Mouse (Mus musculus) megakaryocyte-erythroid progenitor cell, adult 5-6 weeks (primary cell): ENCODE data around the gene AF067061. TPM values are rescaled to one million over a fixed set of nuclear protein-coding genes. Genes with fewer than 3 reads are reported as not detected.
A peak's percentile ranks its signal among the peaks of the same experiment; 100 is the strongest.
"Not testable (repeated sequence)": the region's sequence is repeated elsewhere in the genome, so short reads cannot be mapped to it uniquely, and the experiment has no call there.

Source experiments
- ATAC-seq: replicated peaks from 2 replicates; pipeline ENCODE4 v1.8.0; 2016; ENCODE audit warnings: mild to moderate bottlenecking, inconsistent platforms; ENCODE audit not compliant: severe bottlenecking, poor library complexity, low FRiP score, low TSS enrichment
- total RNA-seq, 2 experiments: library from RNA; stranded (forward) in 1 of 2; stranded (reverse) in 1 of 2; fragments of 200-1000, 215-1000 nt in 1 of 2; fragments of >200 nt in 1 of 2; fragmentation: Nextera tagmentation in 1 of 2; gene quantifications; 2 replicates each; pipeline ENCODE4 v1.2.3; 2014 to 2017

AF067061 gene
- total RNA-seq (2014; fragmentation: Nextera tagmentation) (not detected in 2 replicates), total RNA-seq (2017) (not detected in 2 replicates)

GRCm38 (mm10) chr13:120262870-120263269 lies at the start of gene AF067061:
TSS of gene AF067061 (plus strand) at chr13:120263114.
- not testable (repeated sequence) for ATAC-seq

DNA sequence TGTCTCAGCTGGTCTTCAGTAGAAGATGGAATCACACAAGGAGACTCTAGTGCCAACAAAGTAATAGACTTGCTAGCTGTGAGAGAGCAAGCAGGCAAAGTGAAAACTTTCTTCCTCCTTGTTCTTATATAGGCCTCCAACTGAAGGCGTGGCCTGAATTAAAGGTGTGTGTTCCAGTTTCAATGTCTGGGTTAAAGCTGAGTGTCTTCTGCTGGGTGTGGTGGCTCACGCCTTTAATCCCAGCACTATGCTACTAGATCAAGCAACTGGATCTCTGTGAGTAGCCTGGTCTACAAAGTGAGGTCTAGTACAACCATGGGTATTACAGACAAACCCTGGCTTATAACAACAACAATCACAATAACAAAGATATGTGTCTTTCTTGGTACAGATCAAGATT lies 47.1 kb upstream of the AF067061 start, which contains the start of gene Gm21762:
Gene Gm21762, minus strand, starts transcription at position 101 of the 400 bp plus-strand sequence.
- ATAC-seq = not testable (repeated sequence)

DNA sequence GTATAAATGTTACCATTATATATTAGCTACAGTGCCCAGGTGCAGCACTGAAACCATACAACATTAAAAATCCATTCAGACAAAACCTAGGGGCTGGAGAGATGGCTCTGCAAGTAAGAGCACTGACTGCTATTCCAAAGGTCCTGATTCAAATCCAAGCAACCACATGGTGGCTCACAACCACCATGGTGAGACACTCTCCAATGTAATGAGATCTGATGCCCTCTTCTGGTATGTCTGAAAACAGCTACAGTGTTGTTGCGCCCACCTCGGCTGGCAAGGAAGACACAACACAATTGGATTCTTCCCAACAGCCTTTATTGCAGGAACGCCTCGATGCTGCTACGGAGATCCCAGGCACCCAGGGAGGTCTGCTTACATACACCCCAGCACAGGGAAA lies 42.0 kb upstream of the AF067061 start:
- ATAC-seq = not testable (repeated sequence)

- ATAC-seq = peak; percentile 89
Measured at GRCm38 (mm10) chr13:120223012-120223659, 39.8 kb upstream of the AF067061 start.

GRCm38 (mm10) chr13:120231798-120232197 lies 31.1 kb upstream of the AF067061 start:
- ATAC-seq = peak; percentile 79

DNA sequence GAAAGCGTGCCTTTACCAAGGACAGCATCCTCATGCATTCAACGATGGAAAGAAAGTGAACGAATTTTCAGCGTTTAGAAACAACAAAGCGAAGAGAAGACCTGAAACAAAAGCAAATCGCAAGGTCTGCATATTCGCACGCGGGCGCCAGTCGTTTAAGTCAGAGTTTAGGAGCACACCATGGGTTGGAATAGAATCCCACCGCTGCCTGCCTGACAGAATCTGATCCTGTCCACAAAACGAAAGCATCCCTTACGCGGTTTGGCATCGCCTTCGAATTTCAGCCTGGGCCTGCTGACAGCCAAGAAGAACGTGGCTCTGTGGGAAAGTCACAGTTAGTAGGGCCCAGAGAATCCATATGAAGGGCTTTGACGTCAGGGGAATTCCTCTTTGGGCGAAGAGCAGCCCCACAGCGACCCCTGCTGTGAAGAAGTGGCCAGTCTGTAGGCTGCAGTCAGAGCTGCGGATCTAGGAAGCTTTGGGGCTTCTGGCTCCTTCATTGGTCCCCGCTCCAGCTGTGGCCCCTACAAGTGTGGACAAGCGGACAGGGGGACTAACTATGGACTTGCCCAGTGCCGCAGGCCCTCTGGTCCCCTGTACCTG lies 30.4 kb upstream of the AF067061 start:
- peak; percentile 78 for ATAC-seq

- ATAC-seq = not testable (repeated sequence)
Measured at GRCm38 (mm10) chr13:120238811-120239210, 24.1 kb upstream of the AF067061 start, which contains the start of gene Gm21731. TSS of gene Gm21731 (plus strand) at chr13:120239111.

GRCm38 (mm10) chr13:120251208-120251924 lies 11.5 kb upstream of the AF067061 start:
- not testable (repeated sequence) for ATAC-seq

- not testable (repeated sequence) for ATAC-seq
Measured at GRCm38 (mm10) chr13:120258817-120259658, 3.9 kb upstream of the AF067061 start.

DNA sequence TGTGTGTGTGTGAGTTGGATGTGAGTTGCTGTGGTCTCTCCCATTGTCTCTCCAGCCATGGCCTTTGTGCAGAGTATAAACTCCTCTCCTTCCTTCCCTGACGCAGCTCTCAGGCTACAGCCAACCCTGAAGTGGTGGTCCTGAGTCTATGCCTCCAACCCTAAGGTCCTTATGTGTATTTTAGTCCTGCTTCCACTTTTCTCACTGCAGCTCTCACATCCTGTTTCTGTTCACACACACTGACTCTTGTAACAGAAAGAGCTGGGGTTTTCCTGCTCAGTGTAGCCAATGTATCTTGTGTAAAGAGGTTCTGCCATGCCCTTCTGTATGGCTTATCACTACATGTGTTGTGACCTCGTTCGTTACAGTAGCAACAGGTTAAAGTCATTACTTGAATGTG lies 3.2 kb upstream of the AF067061 start:
- not testable (repeated sequence) for ATAC-seq

DNA sequence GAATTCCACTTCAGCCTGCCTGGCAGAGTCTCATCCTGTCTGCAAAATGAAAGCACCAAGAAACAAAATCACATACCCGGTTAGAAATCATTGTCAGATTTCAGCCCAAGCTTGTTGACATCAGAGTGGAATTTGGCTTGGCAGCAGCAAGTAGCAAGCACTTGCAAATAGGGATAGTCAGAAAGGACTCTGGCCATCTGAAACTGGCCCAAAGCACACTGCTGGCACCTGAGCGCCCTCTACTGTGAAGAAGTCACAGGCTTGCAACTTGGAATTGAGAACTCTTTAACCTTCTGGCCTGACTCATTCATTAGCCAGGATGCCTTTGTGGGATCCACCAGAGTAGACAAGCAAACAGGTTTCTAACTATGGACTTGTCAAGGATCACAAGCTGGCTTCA lies 14.9 kb downstream of the AF067061 start:
- 0 out of 2 replicates have a peak, but pooled peaks have one; percentile 37 for ATAC-seq

DNA sequence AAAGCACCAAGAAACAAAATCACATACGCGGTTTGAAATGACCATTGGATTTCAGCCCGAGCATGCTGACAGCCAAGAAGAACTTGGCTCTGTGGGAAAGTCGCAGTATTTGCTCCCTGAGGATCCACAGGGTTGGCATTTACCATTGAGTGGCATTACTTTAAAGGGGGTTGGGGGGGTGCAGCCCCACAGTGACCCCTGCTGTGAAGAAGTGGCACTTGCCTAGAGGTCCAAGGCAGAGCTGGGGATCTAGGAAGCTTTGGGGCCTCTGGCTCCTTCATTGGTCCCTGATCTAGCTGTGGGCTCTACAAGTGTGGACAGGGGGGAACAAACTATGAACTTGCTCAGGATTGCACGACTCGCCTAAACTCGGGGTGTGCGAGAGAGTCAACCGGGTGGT lies 15.9 kb downstream of the AF067061 start:
- no peak for ATAC-seq

DNA sequence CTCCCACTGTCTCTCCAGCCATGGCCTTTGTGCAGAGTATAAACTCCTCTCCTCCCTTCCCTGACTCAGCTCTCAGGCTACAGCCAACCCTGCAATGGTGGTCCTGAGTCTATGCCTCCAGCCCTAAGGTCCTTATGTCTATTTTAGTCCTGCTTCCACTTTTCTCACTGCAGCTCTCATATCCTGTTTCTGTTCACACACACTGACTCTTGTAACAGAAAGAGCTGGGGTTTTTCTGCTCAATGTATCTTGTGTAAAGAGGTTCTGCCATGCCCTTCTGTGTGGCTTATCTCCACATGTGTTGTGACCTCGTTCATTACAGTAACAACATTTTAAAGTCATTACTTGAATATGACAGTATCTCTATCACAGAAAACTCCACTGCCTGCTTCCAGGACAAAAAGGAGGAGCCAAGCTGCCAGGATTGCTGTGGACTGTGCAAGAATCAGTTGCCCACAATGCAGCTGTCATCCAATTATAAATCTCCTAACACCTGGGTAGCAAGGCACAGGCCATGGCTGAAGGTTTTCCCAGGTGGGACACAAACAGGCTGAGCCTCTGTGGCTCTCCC lies 36.5 kb downstream of the AF067061 start:
- 0 out of 2 replicates have a peak, but pooled peaks have one; percentile 18 for ATAC-seq

DNA sequence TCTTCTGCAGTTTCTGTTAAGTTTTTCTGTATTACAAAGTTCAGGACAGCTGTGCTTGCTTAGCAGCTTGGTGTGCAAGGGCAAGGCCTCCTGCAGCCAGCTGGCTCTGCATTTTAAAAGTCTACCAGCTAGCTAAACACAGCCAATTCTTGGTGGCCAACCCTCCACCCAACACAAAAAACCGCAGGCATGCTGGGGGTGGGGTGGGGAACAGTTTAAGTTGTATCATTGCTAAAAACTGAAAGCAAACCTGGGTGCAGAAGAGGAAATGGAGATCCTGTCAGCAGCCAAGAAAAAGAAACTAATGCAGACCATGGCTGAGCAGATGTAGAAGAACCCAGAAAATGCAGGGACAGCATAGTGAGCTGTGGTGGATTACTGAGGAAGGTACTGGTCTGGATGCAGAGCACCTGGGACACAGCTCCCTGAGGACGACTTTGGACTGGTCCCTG lies 37.1 kb downstream of the AF067061 start, which contains the start of gene BC147527:
Gene BC147527, plus strand, starts transcription at position 402 of the 452 bp plus-strand sequence.
- ATAC-seq = peak; percentile 55

GRCm38 (mm10) chr13:120300853-120301252 lies 37.9 kb downstream of the AF067061 start:
- no peak for ATAC-seq

- no peak for ATAC-seq
Measured at GRCm38 (mm10) chr13:120310749-120311148, 47.8 kb downstream of the AF067061 start.

DNA sequence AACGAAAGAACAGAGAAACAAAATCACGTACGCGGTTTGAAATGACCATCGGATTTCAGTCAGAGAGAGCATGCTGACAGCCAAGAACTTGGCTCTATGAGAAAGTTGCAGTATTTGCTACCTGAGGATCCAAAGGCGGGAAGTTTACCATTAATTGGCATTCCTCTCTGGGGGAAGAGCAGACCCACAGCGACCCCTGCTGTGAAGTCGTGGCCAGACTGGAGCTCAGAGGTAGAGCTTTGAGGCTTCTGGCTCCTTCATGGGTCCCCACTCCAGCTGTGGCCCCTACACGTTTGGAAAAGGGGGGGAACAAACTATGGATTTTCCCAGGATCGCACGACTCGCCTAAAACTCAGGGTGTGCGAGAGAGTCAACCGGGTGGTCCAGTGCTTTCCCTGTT lies 50.7 kb downstream of the AF067061 start:
- 0 out of 2 replicates have a peak, but pooled peaks have one; percentile 57 for ATAC-seq
